Mouse (Mus musculus) intestine, embryonic 16.5 days (tissue): Measurements from ENCODE around the gene Ank3. TPM values are rescaled to one million over a fixed set of nuclear protein-coding genes. Genes with fewer than 3 reads are reported as not detected.

ENCODE experiments used
- ATAC-seq: fragments of 200-750 bp; cut with Nextera tagmentation; 2 replicates; pipeline ENCODE4 v1.8.0; 2017; ENCODE audit warnings: moderate TSS enrichment, moderate library complexity
- H3K27ac ChIP-seq: fragments of 300-500 bp; sonication (generic); 2 replicates; pipeline ENCODE4 v1.5.1; 2014; ENCODE audit warnings: mild to moderate bottlenecking, low read length
- H3K27me3 ChIP-seq: fragments of 300-500 bp; sonication (generic); replicated peaks from 2 replicates; pipeline ENCODE4 v1.6.1; 2014; ENCODE audit warnings: low read length, control low read depth, mixed read lengths; ENCODE audit not compliant: control insufficient read depth, insufficient read depth
- H3K36me3 ChIP-seq: fragments of 300-500 bp; sonication (generic); 2 replicates; pipeline ENCODE4 v1.6.1; 2014; ENCODE audit warnings: low read length, control low read depth; ENCODE audit not compliant: control insufficient read depth, insufficient read depth
- H3K4me1 ChIP-seq: fragments of 300-500 bp; sonication (generic); 2 replicates; pipeline ENCODE4 v1.6.1; 2014; ENCODE audit warnings: low read length, control low read depth, mixed read lengths; ENCODE audit not compliant: control insufficient read depth, insufficient read depth
- H3K4me2 ChIP-seq: fragments of 300-500 bp; sonication (generic); 2 replicates; pipeline ENCODE4 v1.6.1; 2014; ENCODE audit warnings: low read depth, low read length, control low read depth
- H3K4me3 ChIP-seq: fragments of 300-500 bp; sonication (generic); 2 replicates; pipeline ENCODE4 v1.5.1; 2014; ENCODE audit warnings: mild to moderate bottlenecking, low read length
- H3K9ac ChIP-seq: fragments of 300-500 bp; sonication (generic); 2 replicates; pipeline ENCODE4 v1.6.1; 2014; ENCODE audit warnings: low read depth, low read length
- H3K9me3 ChIP-seq: fragments of 300-500 bp; sonication (generic); 2 replicates; pipeline ENCODE4 v1.6.1; 2016; ENCODE audit warnings: low read length, control low read depth; ENCODE audit not compliant: control insufficient read depth
- WGBS: fragments of 180-500 bp; shearing (Covaris S2); extraction: QIAGEN DNeasy Blood & Tissue Kit; methylation state at CpG from one replicate; pipeline ENCODE4 v1.1.7; 2014; 5-methylcytosine and 5-hydroxymethylcytosine counted together
- polyA plus RNA-seq: library from polyadenylated mRNA; unstranded; fragments of >200 nt; fragmentation: Nextera tagmentation; extraction: Ambion mirVana; gene quantifications from 2 replicates; pipeline ENCODE4 v1.2.1, GENCODE M21; 2015

The Ank3 gene
- polyA plus RNA-seq, 1 experiment from 2014 or later, result 21.7 TPM

GRCm38 (mm10) chr10:69595487-69595886 lies 196.9 kb downstream of the Ank3 start:
- no peaks in the 10 kb centered on the region for H3K36me3 ChIP-seq
- H3K4me3 ChIP-seq, result no peak overlapping the region
- H3K27me3 ChIP-seq, result no peaks in the 10 kb centered on the region
- 88% methylated on average over 5 of the region's 5 CpGs for WGBS
- no peak overlapping the region for H3K27ac ChIP-seq
- no peak overlapping the region for H3K9ac ChIP-seq
- ATAC-seq, result no peak
- no peak overlapping the region for H3K4me2 ChIP-seq
- peaks cover 5% of the 10 kb centered on the region; the same call in 1 of the 2 replicates for H3K4me1 ChIP-seq
- no peaks in the 10 kb centered on the region for H3K9me3 ChIP-seq

GRCm38 (mm10) chr10:69601471-69601870 lies 202.9 kb downstream of the Ank3 start:
- Histone ChIP-seq H3K36me3 (no peaks in the 10 kb centered on the region), H3K4me3 (no peak overlapping the region), H3K9ac (no peak overlapping the region), H3K9me3 (no peaks in the 10 kb centered on the region), H3K4me2 (no peak overlapping the region), H3K27me3 (no peaks in the 10 kb centered on the region), H3K4me1 (no peaks in the 10 kb centered on the region), H3K27ac (no peak overlapping the region)
- ATAC-seq, result no peak
- 87% methylated on average over 3 of the region's 3 CpGs for WGBS

GRCm38 (mm10) chr10:69602711-69603110 lies 204.1 kb downstream of the Ank3 start:
- Histone ChIP-seq H3K27me3 (no peaks in the 10 kb centered on the region), H3K4me3 (no peak overlapping the region), H3K36me3 (no peaks in the 10 kb centered on the region), H3K9me3 (no peaks in the 10 kb centered on the region), H3K4me2 (no peak overlapping the region), H3K27ac (no peak overlapping the region), H3K4me1 (no peaks in the 10 kb centered on the region), H3K9ac (no peak overlapping the region)
- 92% methylated on average over 1 of the region's 1 CpGs for WGBS
- ATAC-seq, result no peak

- no peaks in the 10 kb centered on the region for H3K36me3 ChIP-seq
- no peak overlapping the region for H3K9ac ChIP-seq
- no peaks in the 10 kb centered on the region for H3K4me1 ChIP-seq
- WGBS, result 83% methylated on average over 6 of the region's 6 CpGs
- H3K4me3 ChIP-seq, result no peak overlapping the region
- H3K27me3 ChIP-seq, result no peaks in the 10 kb centered on the region
- no peak overlapping the region for H3K4me2 ChIP-seq
- no peaks in the 10 kb centered on the region for H3K9me3 ChIP-seq
- H3K27ac ChIP-seq, result no peak overlapping the region
- no peak for ATAC-seq
Observed at GRCm38 (mm10) chr10:69604609-69605008, 206.0 kb downstream of the Ank3 start.

- no peak overlapping the region for H3K27ac ChIP-seq
- H3K9me3 ChIP-seq, result no peaks in the 10 kb centered on the region
- no peaks in the 10 kb centered on the region for H3K27me3 ChIP-seq
- no peak overlapping the region for H3K4me3 ChIP-seq
- ATAC-seq, result no peak
- WGBS, result 55% methylated on average over 12 of the region's 12 CpGs
- no peak overlapping the region for H3K9ac ChIP-seq
- H3K36me3 ChIP-seq, result no peaks in the 10 kb centered on the region
- no peaks in the 10 kb centered on the region for H3K4me1 ChIP-seq
- H3K4me2 ChIP-seq, result no peak overlapping the region
Observed at GRCm38 (mm10) chr10:69605211-69605610, 206.6 kb downstream of the Ank3 start.

- H3K9ac ChIP-seq, result no peak overlapping the region
- H3K4me2 ChIP-seq, result no peak overlapping the region
- H3K36me3 ChIP-seq, result no peaks in the 10 kb centered on the region
- 0 out of 2 replicates have a peak, but pooled peaks cover 4% of the 10 kb centered on the region for H3K4me1 ChIP-seq
- no peaks in the 10 kb centered on the region for H3K27me3 ChIP-seq
- no peaks in the 10 kb centered on the region for H3K9me3 ChIP-seq
- no peak overlapping the region for H3K4me3 ChIP-seq
- no peak overlapping the region for H3K27ac ChIP-seq
- no peak for ATAC-seq
- 61% methylated on average over 14 of the region's 14 CpGs for WGBS
Observed at GRCm38 (mm10) chr10:69607611-69608119, 209.1 kb downstream of the Ank3 start.

- Histone ChIP-seq H3K4me2 (no peak overlapping the region), H3K4me1 (0 out of 2 replicates have a peak, but pooled peaks cover 4% of the 10 kb centered on the region), H3K4me3 (no peak overlapping the region), H3K9me3 (no peaks in the 10 kb centered on the region), H3K27ac (no peak overlapping the region; the same call in 1 of the 2 replicates), H3K36me3 (no peaks in the 10 kb centered on the region), H3K27me3 (no peaks in the 10 kb centered on the region), H3K9ac (no peak overlapping the region)
- no peak for ATAC-seq
- 53% methylated on average over 3 of the region's 3 CpGs for WGBS
Observed at GRCm38 (mm10) chr10:69611314-69611713, 212.7 kb downstream of the Ank3 start.

- Histone ChIP-seq H3K36me3 (no peaks in the 10 kb centered on the region), H3K4me3 (no peak overlapping the region), H3K27me3 (no peaks in the 10 kb centered on the region), H3K9me3 (no peaks in the 10 kb centered on the region), H3K27ac (peak overlapping the region; percentile 60), H3K4me2 (no peak overlapping the region), H3K9ac (no peak overlapping the region), H3K4me1 (0 out of 2 replicates have a peak, but pooled peaks cover 4% of the 10 kb centered on the region)
- ATAC-seq, result peak; percentile 74
- 46% methylated on average over 5 of the region's 5 CpGs for WGBS
Observed at GRCm38 (mm10) chr10:69611839-69612340, 213.3 kb downstream of the Ank3 start.

GRCm38 (mm10) chr10:69616953-69617352 lies 218.4 kb downstream of the Ank3 start:
- 89% methylated on average over 3 of the region's 3 CpGs for WGBS

More at GRCm38 (mm10) chr10:69616953-69617352, 218.4 kb downstream of the Ank3 start:
- no peak overlapping the region for H3K9ac ChIP-seq
- no peak overlapping the region for H3K4me3 ChIP-seq
- no peaks in the 10 kb centered on the region for H3K36me3 ChIP-seq
- no peaks in the 10 kb centered on the region; the same call in 1 of the 2 replicates for H3K4me1 ChIP-seq
- H3K4me2 ChIP-seq, result no peak overlapping the region
- H3K27me3 ChIP-seq, result no peaks in the 10 kb centered on the region
- ATAC-seq, result no peak
- H3K9me3 ChIP-seq, result no peaks in the 10 kb centered on the region
- no peak overlapping the region for H3K27ac ChIP-seq
